Mouse (Mus musculus) embryonic facial prominence, embryonic 14.5 days (tissue): ENCODE results near the gene Atp5g1. TPM values are rescaled to one million over a fixed set of nuclear protein-coding genes. Genes with fewer than 3 reads are reported as not detected.

ENCODE experiments used
- ATAC-seq: fragments of 200-750 bp; cut with Nextera tagmentation; 2 replicates; pipeline ENCODE4 v1.8.0; 2017; ENCODE audit warnings: low read depth, moderate number of reproducible peaks, moderate TSS enrichment
- DNase-seq: peaks from one replicate; pipeline ENCODE4 v3.0.0-alpha.2; 2015; ENCODE audit warnings: low spot score
- H3K27ac ChIP-seq: fragments of 300-500 bp; sonication (generic); replicated peaks from 2 replicates; pipeline ENCODE4 v1.5.1; 2014; ENCODE audit warnings: low read depth, mild to moderate bottlenecking, low read length, moderate library complexity
- H3K27me3 ChIP-seq: fragments of 300-500 bp; sonication (generic); replicated peaks from 2 replicates; pipeline ENCODE4 v1.6.1; 2014; ENCODE audit warnings: low read length; ENCODE audit not compliant: control insufficient read depth, insufficient read depth
- H3K36me3 ChIP-seq: fragments of 300-500 bp; sonication (generic); 2 replicates; pipeline ENCODE4 v1.6.1; 2014; ENCODE audit warnings: low read length, mixed read lengths; ENCODE audit not compliant: control insufficient read depth, insufficient read depth
- H3K4me1 ChIP-seq: fragments of 300-500 bp; sonication (generic); 2 replicates; pipeline ENCODE4 v1.6.1; 2014; ENCODE audit warnings: antibody characterized with exemption, low read length; ENCODE audit not compliant: control insufficient read depth, insufficient read depth
- H3K4me2 ChIP-seq: fragments of 300-500 bp; sonication (generic); 2 replicates; pipeline ENCODE4 v1.6.1; 2014; ENCODE audit warnings: low read depth, mild to moderate bottlenecking, low read length, moderate library complexity, mixed read lengths
- H3K4me3 ChIP-seq: fragments of 300-500 bp; sonication (generic); 2 replicates; pipeline ENCODE4 v1.5.1; 2014; ENCODE audit warnings: low read depth, mild to moderate bottlenecking, low read length
- H3K9ac ChIP-seq: fragments of 300-500 bp; sonication (generic); 2 replicates; pipeline ENCODE4 v1.6.1; 2014; ENCODE audit warnings: low read depth, mild to moderate bottlenecking, low read length, moderate library complexity, mixed read lengths
- H3K9me3 ChIP-seq: fragments of 300-500 bp; sonication (generic); 2 replicates; pipeline ENCODE4 v1.6.1; 2016; ENCODE audit warnings: low read length; ENCODE audit not compliant: control insufficient read depth
- WGBS: fragments of 180-500 bp; shearing (Covaris S2); extraction: QIAGEN DNeasy Blood & Tissue Kit; methylation state at CpG from one replicate; pipeline ENCODE4 v1.1.7; 2014; 5-methylcytosine and 5-hydroxymethylcytosine counted together
- polyA plus RNA-seq: library from polyadenylated mRNA; unstranded; fragments of >200 nt; fragmentation: Nextera tagmentation; extraction: Ambion mirVana; gene quantifications from 2 replicates; pipeline ENCODE4 v1.2.1, GENCODE M21; 2014

Atp5g1 gene
- polyA plus RNA-seq, 1 experiment from 2014 or later, result 777 TPM

- Histone ChIP-seq H3K27me3 (no peaks in the 10 kb centered on the region), H3K4me3 (peak overlapping the region; percentile 95), H3K27ac (peak overlapping the region; percentile 84), H3K36me3 (peaks cover 33% of the 10 kb centered on the region), H3K9me3 (no peaks in the 10 kb centered on the region), H3K4me1 (peaks cover 12% of the 10 kb centered on the region), H3K9ac (peak overlapping the region; percentile 93), H3K4me2 (peak overlapping the region; percentile 92)
- DNase-seq (peak; percentile 45), ATAC-seq (peak; percentile 51)
- under 1% methylated on average over 19 of the region's 64 CpGs for WGBS
These were observed 10.8 kb downstream of the Atp5g1 start for GRCm38 (mm10) chr11:96064521-96065214.

GRCm38 (mm10) chr11:96058309-96058708, 17.2 kb downstream of the Atp5g1 start:
- Histone ChIP-seq H3K4me3 (no peak overlapping the region), H3K4me2 (no peak overlapping the region), H3K36me3 (peaks cover 92% of the 10 kb centered on the region), H3K4me1 (peaks cover 2% of the 10 kb centered on the region; the same call in 1 of the 2 replicates), H3K9me3 (no peaks in the 10 kb centered on the region), H3K27me3 (no peaks in the 10 kb centered on the region), H3K9ac (no peak overlapping the region), H3K27ac (no peak overlapping the region)
- ATAC-seq (no peak), DNase-seq (no peak)
- WGBS, result 96% methylated on average over 4 of the region's 4 CpGs

- H3K9me3 ChIP-seq, result no peaks in the 10 kb centered on the region
- no peak for ATAC-seq
- no peak for DNase-seq
- H3K4me1 ChIP-seq, result no peaks in the 10 kb centered on the region
- H3K36me3 ChIP-seq, result peaks cover 88% of the 10 kb centered on the region
- H3K9ac ChIP-seq, result no peak overlapping the region
- WGBS, result 94% methylated on average over 3 of the region's 3 CpGs
- no peaks in the 10 kb centered on the region for H3K27me3 ChIP-seq
- H3K27ac ChIP-seq, result no peak overlapping the region
- H3K4me2 ChIP-seq, result no peak overlapping the region
- no peak overlapping the region for H3K4me3 ChIP-seq
These were observed 24.6 kb downstream of the Atp5g1 start for GRCm38 (mm10) chr11:96050854-96051253.

- Histone ChIP-seq H3K9me3 (no peaks in the 10 kb centered on the region), H3K27me3 (no peaks in the 10 kb centered on the region), H3K4me3 (no peak overlapping the region), H3K4me1 (no peaks in the 10 kb centered on the region), H3K36me3 (peaks cover 87% of the 10 kb centered on the region), H3K27ac (no peak overlapping the region), H3K9ac (no peak overlapping the region), H3K4me2 (no peak overlapping the region)
- ATAC-seq (no peak), DNase-seq (no peak)
- 81% methylated on average over 4 of the region's 4 CpGs for WGBS
These were observed 25.5 kb downstream of the Atp5g1 start for GRCm38 (mm10) chr11:96049939-96050338.

GRCm38 (mm10) chr11:96047469-96048373, 27.7 kb downstream of the Atp5g1 start:
- H3K4me1 ChIP-seq, result no peaks in the 10 kb centered on the region
- H3K9ac ChIP-seq, result no peak overlapping the region
- DNase-seq (no peak), ATAC-seq (no peak)
- H3K27ac ChIP-seq, result no peak overlapping the region
- no peaks in the 10 kb centered on the region for H3K9me3 ChIP-seq
- H3K4me2 ChIP-seq, result no peak overlapping the region
- 79% methylated on average over 4 of the region's 4 CpGs for WGBS
- H3K27me3 ChIP-seq, result no peaks in the 10 kb centered on the region
- peaks cover 75% of the 10 kb centered on the region for H3K36me3 ChIP-seq
- H3K4me3 ChIP-seq, result no peak overlapping the region

- no peak overlapping the region for H3K9ac ChIP-seq
- H3K4me2 ChIP-seq, result no peak overlapping the region
- ATAC-seq, result no peak
- H3K9me3 ChIP-seq, result no peaks in the 10 kb centered on the region
- 82% methylated on average over 2 of the region's 2 CpGs for WGBS
- no peak overlapping the region for H3K4me3 ChIP-seq
- no peak for DNase-seq
- no peaks in the 10 kb centered on the region for H3K4me1 ChIP-seq
- no peak overlapping the region for H3K27ac ChIP-seq
- peaks cover 70% of the 10 kb centered on the region for H3K36me3 ChIP-seq
- no peaks in the 10 kb centered on the region for H3K27me3 ChIP-seq
These were observed 28.7 kb downstream of the Atp5g1 start for GRCm38 (mm10) chr11:96046793-96047192.

GRCm38 (mm10) chr11:96046028-96046427, 29.4 kb downstream of the Atp5g1 start:
- Histone ChIP-seq H3K4me3 (no peak overlapping the region), H3K4me1 (no peaks in the 10 kb centered on the region), H3K9ac (no peak overlapping the region), H3K9me3 (no peaks in the 10 kb centered on the region), H3K4me2 (no peak overlapping the region), H3K36me3 (peaks cover 67% of the 10 kb centered on the region), H3K27me3 (no peaks in the 10 kb centered on the region), H3K27ac (no peak overlapping the region)
- WGBS, result 72% methylated on average over 8 of the region's 8 CpGs
- ATAC-seq, result no peak
- DNase-seq, result no peak

GRCm38 (mm10) chr11:96044803-96045567, 30.5 kb downstream of the Atp5g1 start:
- 89% methylated on average over 11 of the region's 11 CpGs for WGBS
- DNase-seq (no peak), ATAC-seq (no peak)
- no peaks in the 10 kb centered on the region for H3K9me3 ChIP-seq
- no peaks in the 10 kb centered on the region for H3K27me3 ChIP-seq
- H3K27ac ChIP-seq, result no peak overlapping the region
- H3K4me3 ChIP-seq, result no peak overlapping the region
- no peaks in the 10 kb centered on the region for H3K4me1 ChIP-seq
- no peak overlapping the region for H3K4me2 ChIP-seq
- H3K36me3 ChIP-seq, result peaks cover 64% of the 10 kb centered on the region
- H3K9ac ChIP-seq, result no peak overlapping the region
